Mouse (Mus musculus) lung, postnatal 4 days (tissue): ENCODE data around the gene Magi3.

Experiments used
- DNase-seq, 2 experiments: peaks; one replicate each; pipeline ENCODE4 v3.0.0; 2021

The Magi3 gene

DNA sequence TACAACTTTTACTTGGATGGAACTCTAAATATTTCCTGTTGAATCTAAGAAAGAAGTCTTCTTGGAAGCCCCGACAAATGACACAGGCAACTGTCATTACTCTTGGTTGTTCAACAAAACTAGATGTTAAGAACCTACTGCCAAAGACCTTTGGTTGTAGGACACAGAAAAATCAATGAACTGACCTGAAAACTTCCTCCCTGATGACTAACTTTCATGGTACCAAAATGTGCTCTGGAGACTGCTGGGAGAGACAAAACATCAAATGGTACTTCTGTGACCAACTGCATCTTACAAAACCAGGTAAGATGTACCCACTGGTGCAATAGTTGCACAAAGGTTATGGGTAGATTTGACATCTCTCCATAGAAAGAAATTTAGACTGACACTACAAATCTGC, 30.9 kb downstream of the Magi3 start:
- no peak for DNase-seq

- no peak for DNase-seq
These were observed 35.9 kb downstream of the Magi3 start for GRCm38 (mm10) chr3:104184270-104184669.

GRCm38 (mm10) chr3:104183656-104184055, 36.5 kb downstream of the Magi3 start:
- DNase-seq, result no peak

- DNase-seq, result no peak
These were observed 37.5 kb downstream of the Magi3 start for GRCm38 (mm10) chr3:104182711-104183110.

- DNase-seq, result no peak
These were observed 58.8 kb downstream of the Magi3 start for GRCm38 (mm10) chr3:104161347-104161746.

DNA sequence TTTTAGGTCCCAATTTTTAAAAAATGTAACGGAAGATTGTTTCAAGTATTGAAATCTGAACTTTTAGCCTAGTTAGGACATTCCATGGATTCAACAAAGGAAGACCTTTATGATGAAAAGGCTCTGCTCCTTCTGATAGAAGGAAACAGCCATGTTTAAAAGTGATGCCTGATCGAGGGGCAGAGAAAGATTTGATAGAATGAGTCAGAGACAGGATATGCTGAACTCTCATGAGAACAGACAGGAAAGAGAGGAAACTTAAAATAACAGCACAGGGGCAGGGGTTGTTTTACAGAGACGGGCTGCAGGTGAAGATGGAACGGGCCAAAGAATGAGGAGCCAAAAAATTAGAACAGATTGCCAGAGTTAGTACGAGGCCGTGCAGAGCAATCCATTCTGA, 59.6 kb downstream of the Magi3 start:
- DNase-seq, result no peak

GRCm38 (mm10) chr3:104150146-104150545, 70.0 kb downstream of the Magi3 start:
- DNase-seq, result no peak

GRCm38 (mm10) chr3:104142376-104142775, 77.8 kb downstream of the Magi3 start:
- DNase-seq, result peak; percentile 25 to 44

GRCm38 (mm10) chr3:104138953-104139450, 81.2 kb downstream of the Magi3 start:
- no peak for DNase-seq

DNA sequence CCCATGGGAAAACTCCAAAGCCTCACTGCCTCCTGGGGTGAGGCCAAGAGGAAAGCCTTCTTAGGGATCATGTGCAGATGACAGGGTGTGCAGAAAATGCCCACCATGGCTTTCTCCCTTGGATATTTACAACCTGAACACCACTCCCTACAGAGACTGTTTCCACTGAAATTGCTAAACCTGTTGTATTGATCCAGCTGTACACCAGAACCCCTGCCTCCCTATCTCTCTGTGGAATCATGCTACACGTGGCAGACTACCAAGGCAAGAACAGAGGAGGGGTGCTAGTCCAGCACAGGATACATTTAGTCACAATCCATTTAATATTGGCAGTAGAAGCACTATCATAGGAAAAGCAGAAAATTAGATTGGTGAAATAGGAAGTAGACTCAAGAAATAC, 94.5 kb downstream of the Magi3 start:
- DNase-seq, result no peak

- no peak for DNase-seq
These were observed 96.3 kb downstream of the Magi3 start for GRCm38 (mm10) chr3:104123846-104124245.

- DNase-seq, result peak in 1 of 2 experiments; percentile 12
These were observed 110.7 kb downstream of the Magi3 start for GRCm38 (mm10) chr3:104109478-104109877.

GRCm38 (mm10) chr3:104104942-104105341, 115.2 kb downstream of the Magi3 start:
- DNase-seq, result peak; percentile 42 to 69

DNA sequence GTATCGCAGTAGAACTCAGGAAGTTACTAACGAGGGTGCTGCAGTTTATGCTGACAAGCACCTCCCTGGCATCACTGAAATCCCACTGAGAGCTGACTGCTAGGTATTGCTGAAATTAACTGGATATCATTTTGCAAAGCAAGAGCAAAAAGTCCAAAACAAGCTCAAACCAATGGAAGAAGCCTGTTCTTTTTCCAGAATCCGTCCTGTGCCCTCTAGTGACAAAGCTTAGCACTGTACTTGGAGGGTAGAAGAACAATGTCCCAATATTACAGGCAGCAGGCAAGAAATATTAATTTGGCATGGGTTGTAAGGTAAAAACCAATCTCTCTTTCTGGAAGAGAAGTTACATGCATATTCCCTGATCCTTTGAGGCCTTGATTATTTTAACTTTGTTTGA, 118.5 kb downstream of the Magi3 start:
- no peak for DNase-seq

DNA sequence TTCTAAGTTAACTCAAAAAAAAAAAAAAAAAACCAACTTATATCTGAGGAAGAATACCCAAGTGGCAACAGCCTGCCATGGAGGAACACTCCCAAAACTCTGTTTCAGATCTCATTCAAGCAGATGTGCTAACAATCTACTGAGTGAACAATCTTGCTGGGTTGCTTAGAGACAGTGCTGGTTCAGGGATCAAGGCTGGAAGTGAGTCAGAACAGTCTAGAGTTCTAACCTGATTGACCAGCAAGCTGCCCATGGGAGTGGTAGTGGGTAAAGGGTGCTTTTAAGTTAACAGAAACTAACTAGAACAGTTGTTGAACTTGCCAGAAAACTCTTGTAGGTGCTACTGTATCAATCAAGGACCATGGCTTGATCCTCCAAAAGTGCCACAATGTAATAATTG, 118.9 kb downstream of the Magi3 start:
- no peak for DNase-seq

DNA sequence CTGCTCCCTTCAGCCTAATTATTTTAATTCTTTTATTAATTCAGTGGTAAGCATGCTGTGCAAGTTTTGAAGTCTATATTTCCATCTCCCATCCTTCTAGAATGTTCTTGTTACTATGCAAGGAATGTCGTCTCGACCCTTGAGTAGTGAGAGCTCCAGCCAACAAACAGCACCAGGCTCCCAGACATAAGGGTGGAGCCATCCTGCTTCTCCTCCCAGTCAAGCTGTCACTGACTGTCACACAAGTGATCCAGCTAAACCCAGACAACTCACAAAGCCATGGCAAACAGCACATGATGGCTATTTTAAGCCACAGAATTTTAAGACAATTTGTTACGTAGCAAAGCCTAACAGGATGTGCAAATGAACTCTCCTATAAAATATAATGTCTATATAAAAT, 124.2 kb downstream of the Magi3 start:
- peak; percentile 23 to 27 for DNase-seq

DNA sequence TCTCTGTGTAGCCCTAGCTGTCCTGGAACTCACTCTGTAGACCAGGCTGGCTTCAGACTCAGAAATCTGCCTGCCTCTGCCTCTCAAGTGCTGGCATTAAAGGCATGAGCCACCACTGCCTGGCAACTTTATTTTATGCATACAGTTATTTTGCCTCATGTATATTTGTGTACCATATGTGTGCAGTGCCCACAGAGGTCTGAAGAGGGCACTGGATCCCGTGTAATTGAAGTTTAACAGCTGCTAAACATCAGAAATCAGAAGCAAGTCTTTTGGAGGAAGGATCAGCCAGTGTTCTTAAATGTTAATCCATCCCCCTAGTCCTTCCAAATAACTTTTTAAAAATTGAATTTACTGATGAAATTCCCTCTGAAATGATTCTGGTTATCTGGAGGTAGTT, 125.5 kb downstream of the Magi3 start:
- no peak for DNase-seq

GRCm38 (mm10) chr3:104092759-104093158, 127.4 kb downstream of the Magi3 start:
- DNase-seq, result peak in 1 of 2 experiments; percentile 23

DNA sequence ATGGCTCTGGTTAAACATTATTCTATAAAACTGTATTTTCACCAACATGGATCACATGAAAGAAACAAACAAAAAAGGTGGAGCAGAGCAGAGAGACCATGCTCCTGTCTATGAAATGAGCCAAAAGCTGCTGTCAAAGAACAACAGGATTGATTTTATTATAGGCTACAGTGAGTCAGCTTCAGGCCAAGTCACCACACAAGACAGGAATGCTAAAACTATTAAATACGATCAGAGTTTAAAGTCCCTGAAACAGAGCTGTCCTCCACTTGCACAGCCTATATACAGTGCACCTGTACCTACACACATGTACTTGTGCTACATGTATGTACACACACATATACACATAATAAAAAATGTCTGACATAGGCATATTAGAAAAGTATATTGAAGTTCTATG, 138.1 kb downstream of the Magi3 start:
- no peak for DNase-seq

- DNase-seq, result no peak
These were observed 141.4 kb downstream of the Magi3 start for GRCm38 (mm10) chr3:104078725-104079124.

- DNase-seq, result no peak
These were observed 150.8 kb downstream of the Magi3 start for GRCm38 (mm10) chr3:104069395-104069794.

- DNase-seq, result no peak
These were observed 161.1 kb downstream of the Magi3 start for GRCm38 (mm10) chr3:104059001-104059622.

GRCm38 (mm10) chr3:104032747-104033146, 187.4 kb downstream of the Magi3 start:
- no peak for DNase-seq

- DNase-seq, result no peak
These were observed 188.1 kb downstream of the Magi3 start for GRCm38 (mm10) chr3:104032086-104032485.

GRCm38 (mm10) chr3:104026938-104027337, 193.2 kb downstream of the Magi3 start:
- no peak for DNase-seq
